Mouse (Mus musculus) adrenal gland, postnatal 10 days (tissue): ENCODE measurements around the gene Dixdc1. TPM values are rescaled to one million over a fixed set of nuclear protein-coding genes. Genes with fewer than 3 reads are reported as not detected.
"Not testable (repeated sequence)": the region's sequence is repeated elsewhere in the genome, so short reads cannot be mapped to it uniquely, and the experiment has no call there.

Source experiments
- DNase-seq: peaks from one replicate; pipeline ENCODE4 v3.0.0; 2021; ENCODE audit warnings: mixed read lengths
- total RNA-seq, 2 experiments: library from RNA; stranded (reverse); gene quantifications; 2 replicates each; pipeline ENCODE4 v1.2.3; 2021

Gene Dixdc1
- total RNA-seq, 2 experiments from 2014 or later: 7.8 to 10.1 TPM

GRCm38 (mm10) chr9:50646826-50647370 lies 92.4 kb downstream of the Dixdc1 start:
- no peak for DNase-seq

- DNase-seq: no peak
Observed at GRCm38 (mm10) chr9:50634270-50634669, 105.0 kb downstream of the Dixdc1 start.

DNA sequence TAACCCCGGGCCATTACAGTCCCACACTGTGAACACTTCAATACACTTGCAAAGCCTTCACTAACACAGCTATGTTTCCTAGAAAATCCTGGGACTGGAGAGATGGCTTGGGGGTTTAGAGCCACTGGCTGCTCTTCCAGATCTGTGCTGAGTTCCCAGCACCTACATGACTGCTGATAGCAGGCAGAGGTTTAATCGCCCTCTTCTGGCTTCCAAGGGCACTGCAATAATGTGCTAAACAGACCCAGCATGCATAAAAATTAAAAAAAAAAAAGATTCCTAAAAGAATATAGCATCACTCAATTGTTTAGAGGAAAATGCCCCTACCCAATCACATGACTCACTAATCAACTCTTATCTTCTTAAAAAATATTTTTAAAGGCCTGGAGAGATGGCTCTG lies 106.3 kb downstream of the Dixdc1 start:
- no peak for DNase-seq

DNA sequence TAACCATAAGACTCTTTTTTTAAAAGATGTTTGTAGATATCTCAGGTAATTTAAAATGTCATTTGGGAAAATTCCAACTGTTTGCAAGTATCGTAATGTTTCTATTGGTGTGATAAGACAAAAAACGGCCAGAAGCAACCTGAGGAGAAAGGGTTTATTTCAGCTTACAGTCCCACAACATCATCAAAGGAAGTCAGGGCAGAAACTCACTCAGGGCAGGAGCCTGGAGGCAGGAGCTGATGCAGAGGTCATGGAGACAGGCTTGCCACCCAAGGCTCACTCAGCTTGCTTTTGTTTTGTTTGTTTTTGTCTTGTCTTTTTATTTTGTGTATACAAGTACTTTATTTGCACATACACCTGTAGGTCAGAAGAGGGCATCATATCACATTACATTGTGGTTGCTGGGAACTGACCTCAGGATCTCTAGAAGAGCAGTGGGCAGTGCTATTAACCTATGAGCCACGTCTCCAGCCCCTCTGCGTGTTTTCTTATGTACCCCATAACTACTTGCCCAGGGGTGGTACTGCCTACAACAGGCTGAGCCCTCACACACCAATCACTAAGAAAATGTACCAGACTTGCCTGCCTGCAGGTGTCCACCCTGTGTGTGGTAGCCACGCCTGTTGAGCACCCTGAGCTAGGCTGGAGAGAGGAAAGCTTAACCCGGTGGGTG lies 107.2 kb downstream of the Dixdc1 start:
- no peak for DNase-seq

DNA sequence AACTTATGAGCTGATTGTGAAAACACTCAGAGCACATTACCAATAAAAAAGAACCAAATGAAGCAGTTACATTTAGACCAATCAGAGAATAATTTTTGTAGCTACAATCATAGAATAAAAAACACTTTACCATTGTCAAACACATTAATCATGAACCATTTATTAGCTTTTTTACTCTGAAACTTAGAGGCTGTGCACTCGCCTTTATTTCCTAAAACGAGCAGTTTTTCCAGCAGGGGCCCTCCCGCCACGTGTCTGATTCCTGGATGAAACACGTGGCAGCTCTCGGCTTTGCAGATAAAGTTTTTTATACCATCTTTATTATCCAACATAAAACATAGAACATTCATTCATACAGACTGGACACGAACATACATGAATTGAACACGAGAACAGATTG lies 108.4 kb downstream of the Dixdc1 start:
- not testable (repeated sequence) for DNase-seq

DNA sequence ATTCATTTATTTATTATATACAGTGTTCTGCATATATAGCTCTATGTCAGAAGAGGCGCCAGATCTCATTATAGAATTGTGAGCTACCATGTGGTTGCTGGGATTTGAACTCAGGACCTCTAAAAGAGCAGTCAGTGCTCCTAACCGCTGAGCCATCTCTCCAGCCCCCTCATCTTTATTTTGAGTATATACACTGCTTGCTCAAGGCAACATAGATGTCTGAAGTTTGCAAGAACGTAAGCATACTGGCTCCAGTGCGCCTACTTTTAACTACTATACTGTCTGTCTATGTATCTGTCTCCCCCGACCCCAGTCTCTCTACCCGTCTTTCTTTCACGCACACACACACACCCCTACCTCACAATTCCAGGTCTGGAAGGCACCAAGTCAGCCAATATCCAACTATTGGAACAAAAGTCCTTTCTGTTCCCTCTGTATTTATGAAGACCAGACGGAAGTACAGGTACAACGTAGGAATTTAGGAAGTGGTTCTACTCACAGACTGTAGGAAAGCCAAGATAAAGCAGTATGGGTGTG lies 121.5 kb downstream of the Dixdc1 start:
- DNase-seq: no peak

DNA sequence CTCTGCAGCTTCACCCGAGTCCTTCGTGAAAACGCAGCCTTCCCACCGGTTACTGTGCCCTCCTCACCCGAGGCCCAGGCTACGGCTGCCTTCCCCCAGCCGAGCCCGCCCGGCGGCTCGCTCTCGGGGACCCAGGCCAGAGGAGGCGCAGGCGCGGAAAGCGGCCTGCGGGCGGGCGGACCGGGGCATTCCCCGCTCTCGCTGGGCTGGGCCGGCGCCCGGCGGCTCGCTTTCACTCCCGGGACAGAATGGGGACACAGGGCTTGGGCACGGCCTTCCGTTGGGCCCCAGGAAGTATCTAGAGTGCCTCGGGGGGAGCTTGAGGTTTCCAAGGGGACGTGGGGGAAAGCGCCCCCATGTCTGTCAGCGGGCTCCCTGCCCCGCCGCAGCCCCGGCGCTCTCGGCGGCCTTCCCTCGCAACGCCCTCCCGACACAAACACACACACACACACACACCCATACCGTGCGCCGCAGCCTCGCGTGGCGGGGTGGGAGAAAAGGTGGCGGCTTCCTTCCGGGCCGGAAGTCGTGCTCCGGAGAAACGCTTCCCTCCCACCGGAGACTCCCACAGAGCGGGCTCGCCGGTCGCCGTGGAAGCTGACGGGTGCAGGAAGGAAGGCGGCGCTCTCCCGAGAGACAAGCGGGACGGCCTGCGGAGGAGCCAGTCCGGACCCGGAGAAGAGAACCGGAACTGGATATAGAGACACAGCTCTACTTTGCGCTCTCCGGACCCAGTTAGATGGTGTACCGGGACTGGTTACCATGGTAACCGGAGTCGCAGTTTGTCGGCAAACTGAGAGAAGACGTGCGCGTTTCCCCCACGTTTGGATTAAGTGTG lies 122.3 kb downstream of the Dixdc1 start, which contains the start of the genes Pih1d2 and Nkapd1:
Gene Pih1d2, plus strand, starts transcription at position 556 of the 838 bp plus-strand sequence.
Gene Nkapd1, minus strand, starts transcription at position 699 of the 838 bp plus-strand sequence.
- peak; percentile 95 for DNase-seq

DNA sequence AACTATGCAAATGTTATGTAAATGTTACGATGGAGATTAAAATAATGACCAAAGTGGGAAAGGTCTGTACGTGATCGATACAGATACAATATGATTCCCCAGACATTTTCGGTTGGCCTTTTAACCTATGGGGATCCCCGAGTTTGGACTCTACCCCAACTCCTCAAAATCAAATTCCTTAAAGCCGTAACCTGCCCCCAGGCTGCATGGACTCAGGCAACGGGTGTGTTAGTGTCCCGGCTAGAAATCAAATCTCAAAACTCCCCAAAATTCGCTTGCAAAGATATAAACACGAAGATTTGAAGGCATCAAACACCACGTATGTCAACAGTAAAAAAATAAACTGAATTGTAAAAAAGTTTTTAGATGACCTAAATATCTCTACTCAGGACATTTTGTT lies 123.2 kb downstream of the Dixdc1 start:
- no peak for DNase-seq

Other genes with a start within 250 kb of the Dixdc1 start
- gene Plet1, start 245.0 kb downstream of the Dixdc1 start, total RNA-seq: under 1 TPM; 0.30 to 0.51 TPM
- gene Pts, start 210.8 kb downstream of the Dixdc1 start, total RNA-seq: 10 to 100 TPM; 62.0 to 72.7 TPM
- 1 to 10 TPM; 5.3 to 6.5 TPM for gene Il18, start 184.7 kb downstream of the Dixdc1 start, total RNA-seq
- 1 to 10 TPM; 3.1 to 3.3 TPM for gene Bco2, start 184.3 kb downstream of the Dixdc1 start, total RNA-seq
- not detected for gene Tex12, start 178.2 kb downstream of the Dixdc1 start, total RNA-seq
- 100 to 1,000 TPM; 628 to 725 TPM for gene Sdhd, start 135.7 kb downstream of the Dixdc1 start, total RNA-seq
- gene Timm8b, start 135.6 kb downstream of the Dixdc1 start, total RNA-seq: 100 to 1,000 TPM; 164 to 170 TPM
- gene Pih1d2, start 122.2 kb downstream of the Dixdc1 start, total RNA-seq: 1 to 10 TPM; 1.1 to 1.8 TPM
- 10 to 100 TPM; 20.6 to 24.6 TPM for gene Nkapd1, start 122.1 kb downstream of the Dixdc1 start, total RNA-seq
- gene Dlat, start 79.7 kb downstream of the Dixdc1 start, total RNA-seq: 100 to 1,000 TPM; 310 to 317 TPM
- gene 2310030G06Rik, start 7.0 kb upstream of the Dixdc1 start, total RNA-seq: 1 to 10 TPM; 6.5 to 7.1 TPM
- gene Cryab, start 11.8 kb upstream of the Dixdc1 start, total RNA-seq: 100 to 1,000 TPM in 1 of 2 experiments, 10 to 100 TPM in 1; 55.3 to 197 TPM
- 10 to 100 TPM in 1 of 2 experiments, 1 to 10 TPM in 1; 5.1 to 13.5 TPM for gene Hspb2, start 12.8 kb upstream of the Dixdc1 start, total RNA-seq
- gene Fdxacb1, start 28.7 kb upstream of the Dixdc1 start, total RNA-seq: 1 to 10 TPM; 4.6 to 7.8 TPM
- gene Alg9, start 35.5 kb upstream of the Dixdc1 start, total RNA-seq: 10 to 100 TPM; 27.9 to 28.0 TPM
- gene 1110032A03Rik, start 36.0 kb upstream of the Dixdc1 start, total RNA-seq: 10 to 100 TPM; 31.2 to 32.2 TPM
- 10 to 100 TPM; 35.1 to 36.5 TPM for gene Ppp2r1b, start 105.8 kb upstream of the Dixdc1 start, total RNA-seq